Comparison of ENCODE assay signal across 8 mouse cellular contexts in genomic region chr1:92830626-92831187, GRCm38 (mm10). TPM values are rescaled to one million over a fixed set of nuclear protein-coding genes. Genes with fewer than 3 reads are reported as not detected.
A peak's percentile ranks its signal among the peaks of the same experiment; 100 is the strongest.
DNase-seq lines count a peak whose midpoint lies in the region; ATAC-seq and TF ChIP-seq lines count a peak whose summit lies in the region.

No protein-coding gene starts in this region.

- peak overlapping the region; percentile 97 for H3K9ac ChIP-seq in forebrain, embryonic 15.5 days (replicated peaks)
- no peak overlapping the region for H3K9ac ChIP-seq in liver, embryonic 15.5 days

- H3K9me3 ChIP-seq in forebrain, embryonic 15.5 days, result no peaks in the 10 kb centered on the region
- H3K9me3 ChIP-seq in liver, embryonic 15.5 days (replicated peaks), result no peaks in the 10 kb centered on the region

- intact Hi-C loops in gastrocnemius, adult 2 months (cut with DNase I), result loop anchor here (2.0 kb wide), 1 partner anchor 56 kb away; no protein-coding TSS in a partner anchor
- intact Hi-C loops in left cerebral cortex, postnatal 25 days (cut with DNase I), result no loop called here

- TF ChIP-seq CTCF in gastrocnemius, adult 2 months (IDR thresholded peaks at IDR 0.05), result no peak
- TF ChIP-seq CTCF in C2C12 (IDR thresholded peaks at IDR 0.05; ENCODE audit: control insufficient read depth, insufficient read depth, insufficient read length), result no peak

- peaks cover 36% of the 10 kb centered on the region for H3K4me1 ChIP-seq in forebrain, embryonic 15.5 days
- H3K4me1 ChIP-seq in liver, embryonic 15.5 days (replicated peaks), result peaks cover 19% of the 10 kb centered on the region

- H3K27me3 ChIP-seq in C2C12 (ENCODE audit: control insufficient read depth, insufficient read depth, insufficient read length), result no peaks in the 10 kb centered on the region
- H3K27me3 ChIP-seq in forebrain, embryonic 15.5 days, result no peaks in the 10 kb centered on the region
- H3K27me3 ChIP-seq in liver, embryonic 15.5 days, result peaks cover 58% of the 10 kb centered on the region

- peaks cover 42% of the 10 kb centered on the region for H3K79me2 ChIP-seq in C2C12 (ENCODE audit: control insufficient read depth, insufficient read depth)

- WGBS in forebrain, embryonic 15.5 days, result 5% methylated on average over 13 of the region's 13 CpGs
- 9% methylated on average over 13 of the region's 13 CpGs for WGBS in liver, embryonic 15.5 days (ENCODE audit: insufficient replicate concordance)

- peaks cover 25% of the 10 kb centered on the region for H3K36me3 ChIP-seq in C2C12 (ENCODE audit: control insufficient read depth, insufficient read depth)
- H3K36me3 ChIP-seq in forebrain, embryonic 15.5 days, result no peaks in the 10 kb centered on the region
- H3K36me3 ChIP-seq in liver, embryonic 15.5 days (replicated peaks), result no peaks in the 10 kb centered on the region

- peaks cover 36% of the 10 kb centered on the region for H3K79me3 ChIP-seq in C2C12 (ENCODE audit: low read depth)

- ATAC-seq in forebrain, embryonic 15.5 days (replicated peaks), result peak; percentile 2; the same call in 1 of the 2 replicates
- no peak for ATAC-seq in liver, embryonic 15.5 days (ENCODE audit: insufficient read depth)
- ATAC-seq in megakaryocyte-erythroid progenitor cell, adult 5-6 weeks (replicated peaks; ENCODE audit: low FRiP score, low TSS enrichment, poor library complexity, severe bottlenecking), result no peak

- DNase-seq in gastrocnemius, adult 2 months, result no peak
- no peak for DNase-seq in gastrocnemius, postnatal 25 days
- no peak for DNase-seq in right cerebral cortex, postnatal 36 days (ENCODE audit: low spot score in 2 of 2)
- DNase-seq in left cerebral cortex, postnatal 25 days (ENCODE audit: low spot score in 2 of 2), result no peak

- H3ac ChIP-seq in C2C12 (ENCODE audit: control insufficient read depth, insufficient read length, low read depth), result peak overlapping the region; percentile 19

- H3K4me2 ChIP-seq in forebrain, embryonic 15.5 days (replicated peaks), result peak overlapping the region; percentile 76
- peak overlapping the region; percentile 70 for H3K4me2 ChIP-seq in liver, embryonic 15.5 days

- peak overlapping the region; percentile 99 for H3K27ac ChIP-seq in gastrocnemius, adult 2 months
- peak overlapping the region; percentile 97 for H3K27ac ChIP-seq in forebrain, embryonic 15.5 days (replicated peaks)
- H3K27ac ChIP-seq in liver, embryonic 15.5 days (replicated peaks), result no peak overlapping the region

- H3K4me3 ChIP-seq in gastrocnemius, adult 2 months, result peak overlapping the region; percentile 82
- peak overlapping the region; percentile 85 for H3K4me3 ChIP-seq in C2C12 (ENCODE audit: insufficient read depth, poor library complexity, severe bottlenecking)
- H3K4me3 ChIP-seq in forebrain, embryonic 15.5 days, result peak overlapping the region; percentile 73
- peak overlapping the region; percentile 55; the same call in 1 of the 2 replicates for H3K4me3 ChIP-seq in liver, embryonic 15.5 days (replicated peaks)

TF ChIP-seq in C2C12, 6 proteins besides CTCF, POLR2A, EP300 and RAD21:
- TF ChIP-seq USF1 (IDR thresholded peaks at IDR 0.05; ENCODE audit: low read depth), result no peak
- no peak for TF ChIP-seq FOSL1 (IDR thresholded peaks at IDR 0.05; ENCODE audit: insufficient read depth, low read length, poor library complexity, severe bottlenecking)
- no peak for TF ChIP-seq MYOD1 (IDR thresholded peaks at IDR 0.05; ENCODE audit: control insufficient read depth, insufficient read length, low read depth)
- TF ChIP-seq CEBPB (IDR thresholded peaks at IDR 0.05; ENCODE audit: low read depth), result no peak
- TF ChIP-seq MYOG (IDR thresholded peaks at IDR 0.05; ENCODE audit: control insufficient read depth, extremely low read depth, insufficient read length), result no peak

RNA-seq across cellular contexts. Expression of gene Gpc1, which starts 0.7 kb away (rescaled TPM):
- 100 to 1,000 TPM; 214 to 256 TPM for total RNA-seq in gastrocnemius, adult 2 months (2021)
- total RNA-seq in gastrocnemius, postnatal 25 days (2021), result 100 to 1,000 TPM; 246 to 275 TPM
- 380 TPM for polyA plus RNA-seq in C2C12 (2012; fragmentation: generic; extraction: Trizol)
- polyA plus RNA-seq in forebrain, embryonic 15.5 days (2015; fragmentation: Nextera tagmentation; extraction: Ambion mirVana), result 83.9 and 86.1 TPM in 2 replicates
- 4.1 and 4.7 TPM in 2 replicates for polyA plus RNA-seq in liver, embryonic 15.5 days (2015; fragmentation: Nextera tagmentation; extraction: Ambion mirVana)
- 10 to 100 TPM; 73.8 to 81.8 TPM for total RNA-seq in left cerebral cortex, postnatal 25 days (2021)
- total RNA-seq in megakaryocyte-erythroid progenitor cell, adult 5-6 weeks (2014; fragmentation: Nextera tagmentation), result 1.2 and 2.9 TPM in 2 replicates
- 0.65 and 0.80 TPM in 2 replicates for total RNA-seq in megakaryocyte-erythroid progenitor cell, adult 5-6 weeks (2017)

Comparison
In these comparisons a context has a peak if more than half of its experiments do, and no peak if none do; other contexts are left out.
1. RNA of gene Gpc1, which starts 0.7 kb away (total RNA-seq): 246 to 275 TPM in gastrocnemius, postnatal 25 days, 214 to 256 TPM in gastrocnemius, adult 2 months and 73.8 to 81.8 TPM in left cerebral cortex, postnatal 25 days; 0.65 to 2.9 TPM in megakaryocyte-erythroid progenitor cell, adult 5-6 weeks; every median in the first group is over 10 times any median in the second.
2. Peak in every context shown above with its lines, with median percentiles within 50 percentile points of each other: H3K4me3 ChIP-seq.